Mouse (Mus musculus) neural tube, embryonic 15.5 days (tissue): ENCODE data around the gene Dok1. TPM values are rescaled to one million over a fixed set of nuclear protein-coding genes. Genes with fewer than 3 reads are reported as not detected.

ENCODE experiments used
- ATAC-seq: fragments of 200-750 bp; cut with Nextera tagmentation; 2 replicates; pipeline ENCODE4 v1.8.0; 2017; ENCODE audit warnings: mild to moderate bottlenecking, moderate TSS enrichment, moderate library complexity; ENCODE audit not compliant: low FRiP score
- H3K27ac ChIP-seq: fragments of 300-500 bp; sonication (generic); replicated peaks from 2 replicates; pipeline ENCODE4 v1.5.1; 2015; ENCODE audit warnings: mild to moderate bottlenecking, inconsistent platforms
- H3K27me3 ChIP-seq: fragments of 300-500 bp; sonication (generic); replicated peaks from 2 replicates; pipeline ENCODE4 v1.6.1; 2015; ENCODE audit warnings: inconsistent platforms
- H3K36me3 ChIP-seq: fragments of 300-500 bp; sonication (generic); 2 replicates; pipeline ENCODE4 v1.6.1; 2015; ENCODE audit warnings: inconsistent platforms
- H3K4me1 ChIP-seq: fragments of 300-500 bp; sonication (generic); 2 replicates; pipeline ENCODE4 v1.6.1; 2015; ENCODE audit warnings: inconsistent platforms
- H3K4me2 ChIP-seq: fragments of 300-500 bp; sonication (generic); 2 replicates; pipeline ENCODE4 v1.6.1; 2015; ENCODE audit warnings: inconsistent platforms, mild to moderate bottlenecking, moderate library complexity
- H3K4me3 ChIP-seq: fragments of 300-500 bp; sonication (generic); replicated peaks from 2 replicates; pipeline ENCODE4 v1.5.1; 2015; ENCODE audit warnings: mild to moderate bottlenecking, inconsistent platforms
- H3K9ac ChIP-seq: fragments of 300-500 bp; sonication (generic); replicated peaks from 2 replicates; pipeline ENCODE4 v1.6.1; 2015; ENCODE audit warnings: mild to moderate bottlenecking, inconsistent platforms
- H3K9me3 ChIP-seq: fragments of 300-500 bp; sonication (generic); replicated peaks from 2 replicates; pipeline ENCODE4 v1.6.1; 2016; ENCODE audit warnings: inconsistent platforms
- WGBS: fragments of 180-500 bp; shearing (Covaris S2); methylation state at CpG from one replicate; pipeline ENCODE4 v1.1.7; 2015; ENCODE audit warnings: mixed read lengths; 5-methylcytosine and 5-hydroxymethylcytosine counted together
- polyA plus RNA-seq: library from polyadenylated mRNA; unstranded; fragments of >200 nt; fragmentation: Nextera tagmentation; extraction: Ambion mirVana; gene quantifications from 2 replicates; pipeline ENCODE4 v1.2.1, GENCODE M21; 2015

Dok1 gene
- polyA plus RNA-seq, 1 experiment from 2014 or later, result 2.4 TPM

- Histone ChIP-seq H3K27ac (no peak overlapping the region), H3K4me3 (no peak overlapping the region), H3K4me2 (no peak overlapping the region), H3K9ac (no peak overlapping the region), H3K4me1 (no peaks in the 10 kb centered on the region; the same call in 1 of the 2 replicates), H3K9me3 (no peaks in the 10 kb centered on the region), H3K36me3 (no peaks in the 10 kb centered on the region), H3K27me3 (no peaks in the 10 kb centered on the region)
- WGBS, result 77% methylated on average over 6 of the region's 6 CpGs
- ATAC-seq, result no peak
Measured at GRCm38 (mm10) chr6:83043561-83043960, 10.3 kb upstream of the Dok1 start.

GRCm38 (mm10) chr6:83040601-83041000, 7.3 kb upstream of the Dok1 start:
- ATAC-seq, result no peak
- H3K27ac ChIP-seq, result no peak overlapping the region
- WGBS, result 80% methylated on average over 5 of the region's 5 CpGs

DNA sequence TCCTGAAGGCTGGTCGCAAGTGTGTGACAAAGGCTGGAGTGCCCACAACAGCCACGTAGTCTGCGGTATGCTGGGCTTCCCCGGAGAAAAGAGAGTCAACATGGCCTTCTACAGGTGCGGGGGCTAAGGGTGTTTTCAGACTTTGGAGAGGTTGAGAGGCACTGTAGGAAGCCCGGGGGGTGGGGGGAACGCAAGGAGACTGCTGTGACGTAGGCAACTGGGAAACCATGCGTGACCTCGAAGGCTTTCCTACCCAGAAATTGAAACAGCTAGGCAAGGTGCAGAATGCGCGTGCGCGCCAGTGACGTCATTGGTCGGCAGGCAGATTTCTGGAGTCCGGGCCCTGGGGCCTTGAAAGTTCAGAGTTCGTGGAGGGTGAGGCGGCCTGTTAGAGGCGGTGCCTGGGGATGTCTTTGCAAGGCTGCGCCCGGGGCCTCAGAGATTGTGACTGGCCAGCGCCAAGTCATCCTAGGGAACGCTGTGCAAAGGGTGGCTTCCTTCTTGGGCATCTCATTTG, 5.3 kb upstream of the Dok1 start:
- peaks cover 14% of the 10 kb centered on the region for H3K4me1 ChIP-seq
- 0 out of 2 replicates have a peak overlapping the region, but pooled peaks have one; percentile 26 for H3K9ac ChIP-seq
- peak; percentile 57 for ATAC-seq
- WGBS, result 12% methylated on average over 24 of the region's 24 CpGs
- H3K36me3 ChIP-seq, result no peaks in the 10 kb centered on the region
- peak overlapping the region; percentile 52; the same call in 1 of the 2 replicates for H3K27ac ChIP-seq
- peaks cover 17% of the 10 kb centered on the region; the same call in 1 of the 2 replicates for H3K27me3 ChIP-seq
- peak overlapping the region; percentile 35 for H3K4me3 ChIP-seq
- peak overlapping the region; percentile 61 for H3K4me2 ChIP-seq
- no peaks in the 10 kb centered on the region for H3K9me3 ChIP-seq

More at GRCm38 (mm10) chr6:83040601-83041000, 7.3 kb upstream of the Dok1 start:
- H3K9me3 ChIP-seq, result no peaks in the 10 kb centered on the region
- peaks cover 5% of the 10 kb centered on the region; the same call in 1 of the 2 replicates for H3K27me3 ChIP-seq
- H3K4me2 ChIP-seq, result no peak overlapping the region
- H3K36me3 ChIP-seq, result no peaks in the 10 kb centered on the region
- H3K4me3 ChIP-seq, result no peak overlapping the region
- no peak overlapping the region for H3K9ac ChIP-seq
- peaks cover 7% of the 10 kb centered on the region for H3K4me1 ChIP-seq

DNA sequence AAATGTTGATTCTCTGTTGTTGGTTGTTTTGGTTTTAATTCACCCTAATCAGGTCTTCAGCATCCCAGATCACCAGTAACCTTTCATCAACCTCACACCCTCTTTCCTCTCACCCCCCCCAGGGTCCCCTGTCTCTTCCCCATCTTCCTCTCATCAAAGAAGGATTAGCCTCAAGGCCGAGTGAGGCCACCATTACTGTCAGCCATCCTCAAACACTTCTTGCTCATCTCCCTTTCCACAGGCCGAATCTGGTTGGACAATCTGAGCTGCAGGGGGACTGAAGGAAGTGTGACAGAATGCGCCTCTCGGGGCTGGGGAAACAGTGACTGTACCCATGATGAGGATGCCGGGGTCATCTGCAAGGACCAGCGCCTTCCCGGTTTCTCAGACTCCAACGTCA, 3.9 kb upstream of the Dok1 start:
- Histone ChIP-seq H3K27me3 (peaks cover 30% of the 10 kb centered on the region), H3K9ac (no peak overlapping the region), H3K4me1 (peaks cover 28% of the 10 kb centered on the region), H3K4me3 (no peak overlapping the region), H3K27ac (no peak overlapping the region), H3K9me3 (no peaks in the 10 kb centered on the region), H3K4me2 (no peak overlapping the region), H3K36me3 (no peaks in the 10 kb centered on the region)
- ATAC-seq, result no peak
- 82% methylated on average over 8 of the region's 8 CpGs for WGBS

- H3K9ac ChIP-seq, result peak overlapping the region; percentile 30
- WGBS, result 25% methylated on average over 5 of the region's 5 CpGs
Measured at GRCm38 (mm10) chr6:83034463-83035055, 1.3 kb upstream of the Dok1 start.

DNA sequence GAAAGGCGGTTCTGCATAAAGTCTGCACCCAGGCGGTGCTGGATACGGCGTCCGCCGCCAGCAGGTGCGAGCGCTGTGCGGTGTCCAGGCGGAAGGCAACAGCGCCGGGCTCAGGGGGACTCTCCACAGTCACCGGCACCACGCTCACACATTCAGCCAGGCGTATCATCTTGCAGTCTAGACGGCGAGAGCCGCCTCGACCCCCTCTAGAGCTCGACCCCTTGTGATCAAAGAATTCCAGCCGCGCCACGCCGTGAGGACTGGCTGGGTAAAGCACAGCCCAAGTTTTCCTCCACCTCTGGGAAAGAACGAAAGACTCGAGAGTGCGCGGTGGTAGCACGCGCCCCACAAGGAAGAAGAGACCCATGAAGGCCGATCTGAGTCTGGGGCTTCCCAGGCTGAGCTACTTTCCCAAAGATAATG, 491 bp downstream of the Dok1 start:
- Histone ChIP-seq H3K4me3 (peak overlapping the region; percentile 47), H3K27ac (no peak overlapping the region), H3K27me3 (peaks cover 54% of the 10 kb centered on the region), H3K9me3 (no peaks in the 10 kb centered on the region), H3K4me2 (peak overlapping the region; percentile 74), H3K36me3 (no peaks in the 10 kb centered on the region), H3K4me1 (peaks cover 23% of the 10 kb centered on the region), H3K9ac (peak overlapping the region; percentile 48)
- peak; percentile 36; the same call in 1 of the 2 replicates for ATAC-seq
- WGBS, result under 1% methylated on average over 31 of the region's 31 CpGs

More at GRCm38 (mm10) chr6:83034463-83035055, 1.3 kb upstream of the Dok1 start:
- ATAC-seq, result no peak
- Histone ChIP-seq H3K4me3 (peak overlapping the region; percentile 47), H3K9me3 (no peaks in the 10 kb centered on the region), H3K4me2 (peak overlapping the region; percentile 74), H3K27ac (peak overlapping the region; percentile 71), H3K27me3 (peaks cover 54% of the 10 kb centered on the region), H3K4me1 (peaks cover 30% of the 10 kb centered on the region), H3K36me3 (no peaks in the 10 kb centered on the region)

DNA sequence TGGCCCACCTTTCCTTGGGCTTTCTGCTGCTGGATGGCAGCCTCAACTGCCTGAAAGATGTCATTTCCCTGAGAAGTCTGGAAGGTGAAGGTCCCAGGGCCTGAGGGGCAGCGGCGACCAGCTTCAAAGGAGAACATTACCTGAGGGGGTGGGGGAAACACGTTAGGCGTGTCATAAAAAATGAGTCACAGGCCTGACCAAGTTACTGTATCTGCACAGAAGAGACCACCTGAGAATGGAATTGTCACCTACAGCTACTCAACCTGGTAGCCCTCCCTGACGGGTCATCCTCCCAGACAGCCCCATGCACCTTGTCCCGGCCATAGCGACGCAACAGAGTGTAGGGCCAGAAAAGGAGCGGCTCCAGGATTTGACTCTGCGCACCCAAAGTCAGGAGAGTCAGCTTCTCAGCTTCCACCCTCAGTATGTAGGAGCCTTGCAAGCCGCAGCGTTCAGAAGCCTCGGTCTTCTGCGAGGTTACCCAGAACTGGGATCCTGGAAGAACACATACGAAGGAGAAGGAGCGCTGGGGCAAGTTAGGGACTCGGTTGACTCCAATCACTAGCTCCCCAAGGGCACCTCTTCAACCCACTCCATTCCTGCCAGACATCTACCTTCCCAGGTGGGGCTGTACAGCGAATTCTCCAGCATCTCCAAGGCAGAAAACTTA, 1.2 kb downstream of the Dok1 start:
- Histone ChIP-seq H3K36me3 (no peaks in the 10 kb centered on the region), H3K27me3 (peaks cover 54% of the 10 kb centered on the region), H3K4me2 (peak overlapping the region; percentile 74), H3K9ac (no peak overlapping the region; the same call in 1 of the 2 replicates), H3K27ac (no peak overlapping the region), H3K4me1 (peaks cover 23% of the 10 kb centered on the region), H3K4me3 (peak overlapping the region; percentile 47), H3K9me3 (no peaks in the 10 kb centered on the region)
- WGBS, result 26% methylated on average over 18 of the region's 18 CpGs
- no peak for ATAC-seq

- 64% methylated on average over 7 of the region's 7 CpGs for WGBS
- H3K9me3 ChIP-seq, result no peaks in the 10 kb centered on the region
- peaks cover 23% of the 10 kb centered on the region for H3K4me1 ChIP-seq
- no peak for ATAC-seq
- no peak overlapping the region for H3K4me2 ChIP-seq
- H3K27me3 ChIP-seq, result peaks cover 52% of the 10 kb centered on the region
- H3K36me3 ChIP-seq, result no peaks in the 10 kb centered on the region
- H3K9ac ChIP-seq, result no peak overlapping the region
- no peak overlapping the region for H3K27ac ChIP-seq
- H3K4me3 ChIP-seq, result no peak overlapping the region
Measured at GRCm38 (mm10) chr6:83031111-83031510, 2.2 kb downstream of the Dok1 start.

DNA sequence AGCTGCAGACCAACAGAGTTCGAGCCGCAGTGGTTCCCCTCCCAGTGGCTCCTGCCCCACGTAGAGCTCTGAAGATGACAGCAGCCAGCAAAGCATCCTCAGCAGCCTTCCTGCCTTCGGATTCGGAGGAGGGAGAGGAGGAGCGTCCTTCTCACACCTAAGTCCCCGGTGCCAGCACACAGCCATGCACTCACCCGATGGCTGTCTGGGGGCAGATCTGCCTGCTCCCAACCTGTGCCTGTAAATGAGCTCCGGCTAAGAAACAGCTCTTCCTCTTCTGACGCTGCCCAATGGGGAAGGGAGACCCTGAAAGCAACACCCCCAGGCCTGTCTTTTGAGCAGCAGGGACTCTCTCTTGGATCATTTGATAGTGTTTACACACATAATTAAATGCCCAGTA, 3.5 kb downstream of the Dok1 start:
- H3K9me3 ChIP-seq, result no peaks in the 10 kb centered on the region
- H3K4me3 ChIP-seq, result no peak overlapping the region
- no peaks in the 10 kb centered on the region for H3K36me3 ChIP-seq
- peaks cover 23% of the 10 kb centered on the region for H3K4me1 ChIP-seq
- peaks cover 43% of the 10 kb centered on the region for H3K27me3 ChIP-seq
- H3K4me2 ChIP-seq, result no peak overlapping the region
- 28% methylated on average over 10 of the region's 10 CpGs for WGBS
- ATAC-seq, result no peak
- no peak overlapping the region for H3K27ac ChIP-seq
- no peak overlapping the region for H3K9ac ChIP-seq

- Histone ChIP-seq H3K27me3 (peaks cover 28% of the 10 kb centered on the region), H3K27ac (no peak overlapping the region), H3K36me3 (no peaks in the 10 kb centered on the region), H3K4me3 (no peak overlapping the region), H3K4me2 (no peak overlapping the region), H3K9ac (no peak overlapping the region), H3K9me3 (no peaks in the 10 kb centered on the region), H3K4me1 (peaks cover 7% of the 10 kb centered on the region)
- ATAC-seq, result no peak
- 59% methylated on average over 7 of the region's 9 CpGs for WGBS
Measured at GRCm38 (mm10) chr6:83027706-83028105, 5.6 kb downstream of the Dok1 start.

DNA sequence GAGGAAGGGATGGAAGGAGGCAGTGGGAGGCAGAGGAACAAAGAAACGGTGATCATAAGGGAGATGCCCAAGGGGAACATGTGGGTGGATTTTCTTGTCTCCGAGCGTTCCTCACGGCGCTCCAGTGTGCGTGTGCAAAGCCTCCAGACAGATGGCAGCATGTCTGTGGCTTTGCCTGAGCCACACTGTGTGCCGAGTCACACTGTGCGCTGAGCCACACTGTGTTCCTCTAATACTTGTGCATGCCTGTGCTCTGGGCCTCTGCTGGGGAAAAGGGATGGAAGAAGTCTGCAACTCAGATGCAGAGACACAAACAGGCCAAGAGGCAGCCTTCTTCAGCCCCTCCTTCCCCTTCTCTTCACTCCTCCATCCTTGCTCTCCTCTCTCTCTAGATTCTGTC, 6.0 kb downstream of the Dok1 start:
- Histone ChIP-seq H3K27ac (no peak overlapping the region), H3K4me2 (no peak overlapping the region), H3K27me3 (peaks cover 24% of the 10 kb centered on the region), H3K9me3 (no peaks in the 10 kb centered on the region), H3K9ac (no peak overlapping the region), H3K4me1 (peaks cover 3% of the 10 kb centered on the region), H3K36me3 (no peaks in the 10 kb centered on the region), H3K4me3 (no peak overlapping the region)
- no peak for ATAC-seq
- 68% methylated on average over 8 of the region's 8 CpGs for WGBS

DNA sequence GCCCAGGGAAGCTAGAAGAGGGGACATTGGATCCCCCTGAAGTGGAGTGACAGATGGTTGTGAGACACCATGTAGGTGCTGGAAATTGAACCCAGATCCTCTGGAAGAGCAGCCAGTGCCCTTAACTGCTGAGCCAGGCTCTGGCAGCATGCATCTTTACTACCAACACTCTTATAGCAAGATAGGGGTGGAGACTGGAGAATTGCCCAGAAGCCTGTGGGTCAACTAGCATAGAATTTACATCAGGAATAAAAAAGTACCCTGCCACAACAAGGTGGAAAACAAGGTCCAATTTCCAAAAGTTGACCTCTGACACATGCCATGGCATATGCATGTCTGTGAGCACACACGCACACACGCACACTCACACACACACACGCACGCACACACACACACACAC, 8.1 kb downstream of the Dok1 start:
- H3K9ac ChIP-seq, result no peak overlapping the region
- ATAC-seq, result no peak
- no peak overlapping the region for H3K4me3 ChIP-seq
- H3K27ac ChIP-seq, result no peak overlapping the region
- no peaks in the 10 kb centered on the region for H3K9me3 ChIP-seq
- H3K27me3 ChIP-seq, result peaks cover 7% of the 10 kb centered on the region; the same call in 1 of the 2 replicates
- no peaks in the 10 kb centered on the region for H3K4me1 ChIP-seq
- WGBS, result 100% methylated on average over 4 of the region's 4 CpGs
- H3K4me2 ChIP-seq, result no peak overlapping the region
- no peaks in the 10 kb centered on the region for H3K36me3 ChIP-seq
